Mouse (Mus musculus) testis, adult 2 months (tissue): ENCODE measurements around the gene Rimklb.
"Not testable (repeated sequence)": the region's sequence is repeated elsewhere in the genome, so short reads cannot be mapped to it uniquely, and the experiment has no call there.

Experiments used
- CTCF ChIP-seq: fragments of 200-500 bp; IDR thresholded peaks from 2 replicates; pipeline ENCODE4 v1.5.1; 2012; ENCODE audit warnings: low read depth, mild to moderate bottlenecking, inconsistent platforms, low read length, moderate library complexity; ENCODE audit not compliant: control insufficient read depth, insufficient read depth, insufficient replicate concordance
- POLR2A ChIP-seq: fragments of 200-500 bp; IDR thresholded peaks from 2 replicates; pipeline ENCODE4 v1.6.1; 2012; ENCODE audit warnings: low read depth, mild to moderate bottlenecking, inconsistent platforms, low read length, moderate library complexity; ENCODE audit not compliant: control insufficient read depth

- not testable (repeated sequence) for TF ChIP-seq POLR2A, CTCF
Measured at GRCm38 (mm10) chr6:122471461-122471860, 27.1 kb downstream of the Rimklb start.
